ENCODE assay signal across 15 mouse cellular contexts in genomic region chr11:106583801-106584200, GRCm38 (mm10).
"Had no signal": no experiment of that assay in that cellular context is flagged by ENCODE, and none has a peak within 500 bp of the region (broad histone marks: within the 10 kb centered on the region; RNA-seq: fewer than 3 reads in every experiment).

No protein-coding gene starts in this region.

- DNase-seq: kidney, adult 11 months; kidney, adult 9 months; kidney, postnatal 36 days; layer of hippocampus, adult 9-11 months; layer of hippocampus, postnatal 36 days; liver, embryonic 13.5 days; lung, adult 18-20 months; right cerebral cortex, postnatal 4 days; spleen, adult 18-20 months; thymus, adult 18-20 months; thymus, postnatal 14 days had no signal

- H3K27ac ChIP-seq: kidney, postnatal 0 days; limb, embryonic 13.5 days; liver, embryonic 13.5 days; midbrain, embryonic 15.5 days; neural tube, embryonic 15.5 days had no signal

- ATAC-seq: midbrain, embryonic 15.5 days had no signal

- H3K27me3 ChIP-seq: limb, embryonic 13.5 days; liver, embryonic 13.5 days; midbrain, embryonic 15.5 days; neural tube, embryonic 15.5 days had no signal

- H3K9ac ChIP-seq: limb, embryonic 13.5 days; liver, embryonic 13.5 days; midbrain, embryonic 15.5 days; neural tube, embryonic 15.5 days had no signal

- H3K4me1 ChIP-seq: limb, embryonic 13.5 days; midbrain, embryonic 15.5 days had no signal

- H3K4me3 ChIP-seq: limb, embryonic 13.5 days; liver, embryonic 13.5 days; midbrain, embryonic 15.5 days; neural tube, embryonic 15.5 days had no signal

- H3K4me2 ChIP-seq: limb, embryonic 13.5 days; liver, embryonic 13.5 days; midbrain, embryonic 15.5 days; neural tube, embryonic 15.5 days had no signal

- H3K9me3 ChIP-seq: limb, embryonic 13.5 days; liver, embryonic 13.5 days; midbrain, embryonic 15.5 days; neural tube, embryonic 15.5 days had no signal

- H3K36me3 ChIP-seq: limb, embryonic 13.5 days; liver, embryonic 13.5 days; midbrain, embryonic 15.5 days; neural tube, embryonic 15.5 days had no signal
